Mouse (Mus musculus) forebrain, embryonic 13.5 days (tissue): ENCODE results near the gene Xpo6. TPM values are rescaled to one million over a fixed set of nuclear protein-coding genes. Genes with fewer than 3 reads are reported as not detected.

ENCODE experiments used
- ATAC-seq: fragments of 200-750 bp; cut with Nextera tagmentation; 2 replicates; pipeline ENCODE4 v1.8.0; 2017
- H3K27ac ChIP-seq: fragments of 300-500 bp; sonication (generic); 2 replicates; pipeline ENCODE4 v1.5.1; 2015; ENCODE audit warnings: inconsistent platforms, mild to moderate bottlenecking, moderate library complexity
- H3K27me3 ChIP-seq: fragments of 300-500 bp; sonication (generic); 2 replicates; pipeline ENCODE4 v1.6.1; 2015; ENCODE audit warnings: mild to moderate bottlenecking, inconsistent platforms
- H3K36me3 ChIP-seq: fragments of 300-500 bp; sonication (generic); 2 replicates; pipeline ENCODE4 v1.6.1; 2015; ENCODE audit warnings: mild to moderate bottlenecking, inconsistent platforms; ENCODE audit not compliant: poor library complexity, severe bottlenecking
- H3K4me1 ChIP-seq: fragments of 300-500 bp; sonication (generic); 2 replicates; pipeline ENCODE4 v1.6.1; 2015; ENCODE audit warnings: inconsistent platforms
- H3K4me2 ChIP-seq: fragments of 300-500 bp; sonication (generic); 2 replicates; pipeline ENCODE4 v1.6.1; 2015; ENCODE audit warnings: inconsistent platforms, mild to moderate bottlenecking, moderate library complexity
- H3K4me3 ChIP-seq: fragments of 300-500 bp; sonication (generic); 2 replicates; pipeline ENCODE4 v1.5.1; 2015; ENCODE audit warnings: mild to moderate bottlenecking, inconsistent platforms
- H3K9ac ChIP-seq: fragments of 300-500 bp; sonication (generic); 2 replicates; pipeline ENCODE4 v1.6.1; 2015; ENCODE audit warnings: mild to moderate bottlenecking, inconsistent platforms
- H3K9me3 ChIP-seq: fragments of 300-500 bp; sonication (generic); replicated peaks from 2 replicates; pipeline ENCODE4 v1.6.1; 2016; ENCODE audit warnings: inconsistent platforms
- WGBS: fragments of 180-500 bp; shearing (Covaris S2); methylation state at CpG from one replicate; pipeline ENCODE4 v1.1.7; 2015; 5-methylcytosine and 5-hydroxymethylcytosine counted together
- polyA plus RNA-seq: library from polyadenylated mRNA; unstranded; fragments of >200 nt; fragmentation: Nextera tagmentation; extraction: Ambion mirVana; gene quantifications from 2 replicates; pipeline ENCODE4 v1.2.1, GENCODE M21; 2015

Gene Xpo6
- polyA plus RNA-seq, 1 experiment from 2014 or later, result 47.7 TPM

DNA sequence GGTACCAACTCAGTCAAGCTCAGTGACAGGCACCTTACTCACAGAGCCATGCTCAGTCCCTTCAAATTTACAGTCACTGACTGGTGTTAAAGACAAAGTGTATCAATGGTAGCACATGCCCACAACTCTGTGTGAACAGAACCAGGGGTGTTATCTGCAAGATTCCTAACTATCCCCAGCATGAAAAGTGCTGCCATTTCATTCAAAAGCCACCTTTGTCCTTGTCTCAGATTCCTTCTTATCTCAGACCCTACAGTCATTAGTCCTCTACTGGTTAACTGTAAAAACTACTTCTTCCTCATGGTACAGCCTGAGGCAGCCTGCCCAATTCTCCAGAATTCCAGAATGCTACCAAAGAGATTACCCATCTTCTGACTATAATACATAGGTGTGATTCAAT is 14.3 kb downstream of the Xpo6 start:
- no peak overlapping the region for H3K4me2 ChIP-seq
- H3K4me3 ChIP-seq, result no peak overlapping the region
- H3K9ac ChIP-seq, result no peak overlapping the region
- no peak overlapping the region for H3K27ac ChIP-seq
- H3K9me3 ChIP-seq, result no peaks in the 10 kb centered on the region
- 0 out of 2 replicates have a peak, but pooled peaks cover 5% of the 10 kb centered on the region for H3K36me3 ChIP-seq
- no peak for ATAC-seq
- H3K4me1 ChIP-seq, result peaks cover 31% of the 10 kb centered on the region
- H3K27me3 ChIP-seq, result no peaks in the 10 kb centered on the region

DNA sequence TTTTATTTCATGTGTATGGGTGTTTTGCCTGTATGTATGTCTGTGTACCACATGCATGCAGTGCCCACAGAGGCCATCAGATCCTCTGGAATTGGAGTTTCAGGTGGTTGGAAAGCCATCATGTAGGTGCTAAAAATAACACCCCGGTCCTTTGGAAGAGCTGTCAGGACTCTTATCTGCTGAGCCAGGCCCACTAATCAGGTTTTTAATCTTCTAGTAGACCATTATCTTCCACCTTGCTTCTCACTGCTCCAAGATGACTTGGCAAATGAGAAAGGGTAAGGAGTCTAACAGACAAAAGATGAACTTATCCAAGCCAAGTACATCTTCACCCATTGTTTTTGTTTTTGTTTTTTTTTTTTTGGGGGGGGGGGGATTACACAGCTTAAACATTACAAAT is 16.7 kb downstream of the Xpo6 start:
- H3K36me3 ChIP-seq, result no peaks in the 10 kb centered on the region
- H3K27ac ChIP-seq, result no peak overlapping the region
- H3K4me3 ChIP-seq, result no peak overlapping the region
- no peak overlapping the region for H3K9ac ChIP-seq
- H3K9me3 ChIP-seq, result no peaks in the 10 kb centered on the region
- H3K27me3 ChIP-seq, result no peaks in the 10 kb centered on the region
- no peak for ATAC-seq
- H3K4me1 ChIP-seq, result peaks cover 24% of the 10 kb centered on the region
- no peak overlapping the region for H3K4me2 ChIP-seq
- WGBS, result 85% methylated on average over 1 of the region's 1 CpGs

DNA sequence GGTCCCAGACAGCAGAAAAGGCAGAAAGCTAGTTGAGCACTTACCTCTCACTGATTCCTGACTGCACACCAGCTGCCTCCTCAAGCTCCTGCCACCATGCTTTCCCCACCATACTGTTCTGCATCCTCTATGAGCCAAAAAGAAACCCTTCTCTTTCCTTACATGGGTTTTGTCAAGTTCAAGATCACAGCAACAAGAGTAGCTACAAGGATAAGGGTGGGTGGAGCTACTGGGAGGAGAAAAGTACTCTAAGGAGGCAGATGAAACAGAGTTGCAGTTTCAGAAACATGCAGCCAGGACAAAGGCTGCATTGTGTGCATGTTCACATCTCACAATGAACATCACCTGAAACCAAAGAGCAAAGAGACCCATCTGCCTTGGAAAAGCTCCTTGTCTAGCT is 18.8 kb downstream of the Xpo6 start:
- H3K27ac ChIP-seq, result no peak overlapping the region
- no peaks in the 10 kb centered on the region for H3K27me3 ChIP-seq
- no peaks in the 10 kb centered on the region for H3K36me3 ChIP-seq
- H3K4me2 ChIP-seq, result no peak overlapping the region
- ATAC-seq, result no peak
- H3K4me1 ChIP-seq, result peaks cover 24% of the 10 kb centered on the region
- H3K9ac ChIP-seq, result no peak overlapping the region
- no peaks in the 10 kb centered on the region for H3K9me3 ChIP-seq
- no peak overlapping the region for H3K4me3 ChIP-seq

DNA sequence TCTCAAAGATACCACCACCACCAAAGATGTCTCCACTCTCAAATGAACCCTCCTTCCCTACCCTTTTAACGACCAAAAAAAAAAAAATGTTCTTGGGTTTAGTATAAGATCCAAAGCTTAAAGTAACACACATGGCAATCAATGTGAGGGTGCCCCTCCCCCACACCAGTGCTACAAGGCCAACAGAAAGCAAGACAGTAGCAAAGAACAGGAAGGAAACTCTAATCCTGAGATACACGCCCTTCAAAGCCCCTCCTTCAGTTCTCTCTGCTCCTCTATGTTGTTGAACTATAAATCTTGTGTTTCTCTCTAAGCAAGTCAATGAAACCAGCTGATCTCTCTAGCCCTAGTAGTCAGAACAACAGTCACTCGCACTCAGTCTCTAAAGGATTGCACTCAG is 19.3 kb downstream of the Xpo6 start:
- Histone ChIP-seq H3K36me3 (no peaks in the 10 kb centered on the region), H3K27me3 (no peaks in the 10 kb centered on the region), H3K27ac (no peak overlapping the region), H3K9ac (no peak overlapping the region), H3K4me2 (no peak overlapping the region), H3K9me3 (no peaks in the 10 kb centered on the region), H3K4me1 (peaks cover 24% of the 10 kb centered on the region), H3K4me3 (no peak overlapping the region)
- 85% methylated on average over 3 of the region's 3 CpGs for WGBS
- no peak for ATAC-seq

- H3K27ac ChIP-seq, result no peak overlapping the region
- H3K9me3 ChIP-seq, result no peaks in the 10 kb centered on the region
- no peak overlapping the region for H3K4me2 ChIP-seq
- peaks cover 1% of the 10 kb centered on the region; the same call in 1 of the 2 replicates for H3K36me3 ChIP-seq
- H3K4me1 ChIP-seq, result peaks cover 16% of the 10 kb centered on the region
- H3K9ac ChIP-seq, result no peak overlapping the region
- H3K4me3 ChIP-seq, result no peak overlapping the region
- ATAC-seq, result no peak
- no peaks in the 10 kb centered on the region for H3K27me3 ChIP-seq
Measured at GRCm38 (mm10) chr7:126178804-126179203, 21.5 kb downstream of the Xpo6 start.

- no peak for ATAC-seq
- 96% methylated on average over 12 of the region's 12 CpGs for WGBS
- H3K4me3 ChIP-seq, result no peak overlapping the region
Measured at GRCm38 (mm10) chr7:126175999-126176398, 24.3 kb downstream of the Xpo6 start.

DNA sequence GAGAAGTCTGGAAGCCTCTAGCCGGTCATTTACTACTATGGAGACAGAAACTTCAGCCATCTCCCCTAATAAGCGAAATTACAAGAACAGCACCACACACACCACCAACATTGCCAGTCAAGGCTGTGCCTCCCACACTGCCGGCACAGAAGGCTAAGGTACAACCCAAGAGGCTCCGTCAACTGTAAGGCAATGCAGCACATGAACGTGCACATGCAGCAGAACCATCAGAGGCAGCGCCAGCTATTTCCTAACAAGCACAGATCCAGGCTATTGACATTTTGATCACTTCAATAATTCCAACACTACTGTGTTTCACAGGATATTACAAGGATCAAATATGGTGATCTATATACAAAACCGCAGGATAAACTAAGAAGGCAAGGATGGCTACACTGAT is 24.8 kb downstream of the Xpo6 start:
- H3K4me2 ChIP-seq, result no peak overlapping the region

More at GRCm38 (mm10) chr7:126175999-126176398, 24.3 kb downstream of the Xpo6 start:
- no peaks in the 10 kb centered on the region for H3K9me3 ChIP-seq
- H3K27me3 ChIP-seq, result no peaks in the 10 kb centered on the region
- no peak overlapping the region for H3K4me2 ChIP-seq
- peaks cover 9% of the 10 kb centered on the region; the same call in 1 of the 2 replicates for H3K4me1 ChIP-seq
- H3K27ac ChIP-seq, result no peak overlapping the region
- no peak overlapping the region for H3K9ac ChIP-seq
- peaks cover 20% of the 10 kb centered on the region for H3K36me3 ChIP-seq

GRCm38 (mm10) chr7:126174863-126175262 is 25.4 kb downstream of the Xpo6 start:
- Histone ChIP-seq H3K9me3 (no peaks in the 10 kb centered on the region), H3K4me3 (no peak overlapping the region), H3K27me3 (no peaks in the 10 kb centered on the region), H3K27ac (no peak overlapping the region), H3K4me2 (no peak overlapping the region), H3K36me3 (peaks cover 26% of the 10 kb centered on the region), H3K9ac (no peak overlapping the region), H3K4me1 (peaks cover 7% of the 10 kb centered on the region; the same call in 1 of the 2 replicates)
- WGBS, result 92% methylated on average over 2 of the region's 2 CpGs
- ATAC-seq, result no peak

More for the DNA sequence above, 24.8 kb downstream of the Xpo6 start:
- no peak overlapping the region for H3K4me3 ChIP-seq
- WGBS, result 91% methylated on average over 7 of the region's 7 CpGs
- H3K27me3 ChIP-seq, result no peaks in the 10 kb centered on the region
- no peaks in the 10 kb centered on the region for H3K9me3 ChIP-seq
- ATAC-seq, result no peak
- no peak overlapping the region for H3K9ac ChIP-seq
- peaks cover 7% of the 10 kb centered on the region; the same call in 1 of the 2 replicates for H3K4me1 ChIP-seq
- H3K27ac ChIP-seq, result no peak overlapping the region
- peaks cover 24% of the 10 kb centered on the region for H3K36me3 ChIP-seq

GRCm38 (mm10) chr7:126172001-126172400 is 28.3 kb downstream of the Xpo6 start:
- Histone ChIP-seq H3K9me3 (no peaks in the 10 kb centered on the region), H3K4me2 (no peak overlapping the region), H3K27ac (no peak overlapping the region), H3K4me1 (peaks cover 3% of the 10 kb centered on the region; the same call in 1 of the 2 replicates), H3K36me3 (peaks cover 49% of the 10 kb centered on the region), H3K27me3 (no peaks in the 10 kb centered on the region), H3K4me3 (no peak overlapping the region), H3K9ac (no peak overlapping the region)
- no peak for ATAC-seq
- 58% methylated on average over 3 of the region's 3 CpGs for WGBS

DNA sequence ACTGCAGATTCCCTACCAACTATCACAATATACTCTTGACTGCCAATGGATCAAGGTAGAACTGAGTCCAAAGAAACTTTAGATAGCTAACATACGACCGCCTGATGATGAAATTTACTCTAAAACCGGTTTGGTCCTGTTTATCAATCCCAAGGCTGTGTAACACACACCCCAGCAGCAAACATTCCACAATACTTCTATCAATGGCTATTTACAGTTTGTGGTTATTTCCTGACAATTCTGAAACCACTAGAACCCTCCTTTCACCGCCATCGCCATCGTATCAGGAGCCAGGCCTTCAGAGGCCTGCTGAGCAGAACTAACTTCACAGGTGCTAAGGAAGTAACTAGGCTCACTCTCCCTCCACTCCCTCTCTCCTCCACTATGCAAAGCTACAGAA is 31.7 kb downstream of the Xpo6 start:
- Histone ChIP-seq H3K4me1 (peaks cover 3% of the 10 kb centered on the region; the same call in 1 of the 2 replicates), H3K9me3 (no peaks in the 10 kb centered on the region), H3K36me3 (peaks cover 68% of the 10 kb centered on the region), H3K4me2 (no peak overlapping the region), H3K27ac (no peak overlapping the region), H3K27me3 (no peaks in the 10 kb centered on the region), H3K4me3 (no peak overlapping the region), H3K9ac (no peak overlapping the region)
- WGBS, result 94% methylated on average over 6 of the region's 6 CpGs
- ATAC-seq, result no peak

GRCm38 (mm10) chr7:126167426-126167825 is 32.9 kb downstream of the Xpo6 start:
- H3K4me3 ChIP-seq, result no peak overlapping the region
- H3K36me3 ChIP-seq, result peaks cover 62% of the 10 kb centered on the region
- H3K27ac ChIP-seq, result no peak overlapping the region
- no peak overlapping the region for H3K4me2 ChIP-seq
- peaks cover 3% of the 10 kb centered on the region; the same call in 1 of the 2 replicates for H3K4me1 ChIP-seq
- ATAC-seq, result no peak
- no peaks in the 10 kb centered on the region for H3K27me3 ChIP-seq
- H3K9me3 ChIP-seq, result no peaks in the 10 kb centered on the region
- WGBS, result 75% methylated on average over 3 of the region's 3 CpGs
- no peak overlapping the region for H3K9ac ChIP-seq

DNA sequence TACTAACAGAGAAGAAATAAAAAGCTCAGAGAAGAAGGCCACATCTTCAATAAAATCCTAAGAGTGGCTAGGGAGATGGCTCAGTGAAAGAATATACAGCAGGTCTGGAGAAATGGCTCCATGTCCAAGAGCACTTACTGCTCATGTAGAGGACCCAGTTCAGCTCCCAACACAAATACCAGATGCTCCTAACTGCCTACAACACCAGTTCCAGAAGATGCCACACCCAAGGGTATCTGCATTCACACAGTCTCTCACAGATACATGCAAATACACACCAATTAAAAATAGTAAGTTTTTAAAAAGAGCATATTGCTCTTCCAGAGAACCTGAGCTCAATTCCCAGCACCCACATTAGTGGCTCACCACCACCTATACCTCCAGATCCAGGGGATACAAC is 33.7 kb downstream of the Xpo6 start:
- Histone ChIP-seq H3K9me3 (no peaks in the 10 kb centered on the region), H3K4me2 (no peak overlapping the region), H3K4me1 (no peaks in the 10 kb centered on the region), H3K4me3 (no peak overlapping the region), H3K36me3 (peaks cover 57% of the 10 kb centered on the region), H3K9ac (no peak overlapping the region), H3K27me3 (no peaks in the 10 kb centered on the region), H3K27ac (no peak overlapping the region)
- ATAC-seq, result no peak

- no peaks in the 10 kb centered on the region for H3K27me3 ChIP-seq
- no peak overlapping the region for H3K27ac ChIP-seq
- WGBS, result 96% methylated on average over 3 of the region's 3 CpGs
- ATAC-seq, result no peak
- H3K4me3 ChIP-seq, result no peak overlapping the region
- H3K9ac ChIP-seq, result no peak overlapping the region
- H3K4me1 ChIP-seq, result no peaks in the 10 kb centered on the region
- H3K9me3 ChIP-seq, result no peaks in the 10 kb centered on the region
- no peak overlapping the region for H3K4me2 ChIP-seq
- H3K36me3 ChIP-seq, result peaks cover 61% of the 10 kb centered on the region
Measured at GRCm38 (mm10) chr7:126158238-126158637, 42.1 kb downstream of the Xpo6 start.
